Mouse (Mus musculus) myocyte (in vitro differentiated cells): ENCODE data around the gene Ppdpf.

Source experiments
- E2F4 ChIP-seq: IDR thresholded peaks from one replicate; pipeline ENCODE4 v1.6.1; 2011; ENCODE audit warnings: mild to moderate bottlenecking, control low read depth, moderate library complexity; ENCODE audit not compliant: insufficient read depth
- MAX ChIP-seq: IDR thresholded peaks from one replicate; pipeline ENCODE4 v1.6.1; 2011; ENCODE audit warnings: low read depth, mild to moderate bottlenecking, control low read depth
- MYOG ChIP-seq, 3 experiments: IDR thresholded peaks; one replicate each; pipeline ENCODE4 v1.6.1; 2011; ENCODE audit warnings: control low read depth in 2 of 3, low read depth in 2 of 3, mild to moderate bottlenecking in 2 of 3; ENCODE audit not compliant: insufficient read length in 2 of 3, control insufficient read depth in 1 of 3, insufficient read depth in 1 of 3
- POLR2A ChIP-seq: IDR thresholded peaks from one replicate; pipeline ENCODE4 v1.6.1; 2011; ENCODE audit warnings: low read depth, mild to moderate bottlenecking, control low read depth, moderate library complexity; ENCODE audit not compliant: insufficient read length
- USF1 ChIP-seq: IDR thresholded peaks from one replicate; pipeline ENCODE4 v1.6.1; 2011; ENCODE audit warnings: low read depth, mild to moderate bottlenecking, control low read depth, moderate library complexity

- TF ChIP-seq POLR2A (no peak), E2F4 (no peak), MYOG (IDR thresholded peaks at IDR 0.05; ENCODE audit: control insufficient read depth in 1 of 3, insufficient read depth in 1 of 3, insufficient read length in 2 of 3, low read depth in 2 of 3) (no peak), MAX (no peak), USF1 (no peak)
Measured at GRCm38 (mm10) chr2:181216037-181216436, 29.0 kb downstream of the Ppdpf start.
